Mouse (Mus musculus): ENCODE measurements around the gene Ifi35. TPM values are rescaled to one million over a fixed set of nuclear protein-coding genes. Genes with fewer than 3 reads are reported as not detected.

The Ifi35 gene
- polyA plus RNA-seq, 1 experiment from 2014 or later: 22.4 TPM

- peaks cover 45% of the 10 kb centered on the region for H3K36me3 ChIP-seq
- ATAC-seq (ENCODE audit: borderline replicate concordance, extremely low read depth, low FRiP score, low TSS enrichment): no peak
- H3K4me3 ChIP-seq: no peak overlapping the region
- no peak overlapping the region for H3K27ac ChIP-seq
- no peaks in the 10 kb centered on the region for H3K4me1 ChIP-seq
- H3K9ac ChIP-seq: no peak overlapping the region
- H3K27me3 ChIP-seq: no peaks in the 10 kb centered on the region
- 91% methylated on average over 5 of the region's 5 CpGs for WGBS
- no peaks in the 10 kb centered on the region for H3K9me3 ChIP-seq
- no peak overlapping the region for H3K4me2 ChIP-seq
These were observed 58.1 kb downstream of the Ifi35 start for GRCm38 (mm10) chr11:101506269-101506780.

- H3K4me2 ChIP-seq: no peak overlapping the region
- no peaks in the 10 kb centered on the region for H3K4me1 ChIP-seq
- H3K9ac ChIP-seq: no peak overlapping the region
- no peak overlapping the region for H3K27ac ChIP-seq
- no peaks in the 10 kb centered on the region for H3K9me3 ChIP-seq
- ATAC-seq (ENCODE audit: borderline replicate concordance, extremely low read depth, low FRiP score, low TSS enrichment): no peak
- 94% methylated on average over 7 of the region's 7 CpGs for WGBS
- no peaks in the 10 kb centered on the region for H3K27me3 ChIP-seq
- peaks cover 49% of the 10 kb centered on the region for H3K36me3 ChIP-seq
- no peak overlapping the region for H3K4me3 ChIP-seq
These were observed 58.9 kb downstream of the Ifi35 start for GRCm38 (mm10) chr11:101507090-101507489.

Small RNA genes lying within 50 kb of the gene (microRNA-seq; reads per million reads assigned to microRNA genes)
- gene Mir6929: not detected

Other genes with a start within 250 kb of the Ifi35 start
- gene Ezh1, start 221.9 kb upstream of the Ifi35 start, polyA plus RNA-seq (2015; fragmentation: Nextera tagmentation; extraction: Ambion mirVana): 16.2 and 19.2 TPM in 2 replicates
- 264 and 286 TPM in 2 replicates for gene Ramp2, start 202.4 kb upstream of the Ifi35 start, polyA plus RNA-seq (2015; fragmentation: Nextera tagmentation; extraction: Ambion mirVana)
- gene Vps25, start 194.7 kb upstream of the Ifi35 start, polyA plus RNA-seq (2015; fragmentation: Nextera tagmentation; extraction: Ambion mirVana): 127 and 128 TPM in 2 replicates
- gene Wnk4, start 187.8 kb upstream of the Ifi35 start, polyA plus RNA-seq (2015; fragmentation: Nextera tagmentation; extraction: Ambion mirVana): 3.7 and 5.0 TPM in 2 replicates
- 1.3 and 1.7 TPM in 2 replicates for gene Cntd1, start 169.4 kb upstream of the Ifi35 start, polyA plus RNA-seq (2015; fragmentation: Nextera tagmentation; extraction: Ambion mirVana)
- 189 and 194 TPM in 2 replicates for gene Coa3, start 169.3 kb upstream of the Ifi35 start, polyA plus RNA-seq (2015; fragmentation: Nextera tagmentation; extraction: Ambion mirVana)
- gene Becn1, start 146.1 kb upstream of the Ifi35 start, polyA plus RNA-seq (2015; fragmentation: Nextera tagmentation; extraction: Ambion mirVana): 146 and 165 TPM in 2 replicates
- gene Psme3, start 132.2 kb upstream of the Ifi35 start, polyA plus RNA-seq (2015; fragmentation: Nextera tagmentation; extraction: Ambion mirVana): 130 and 133 TPM in 2 replicates
- gene Aoc2, start 123.3 kb upstream of the Ifi35 start, polyA plus RNA-seq (2015; fragmentation: Nextera tagmentation; extraction: Ambion mirVana): 0.81 and 1.2 TPM in 2 replicates
- gene Aoc3, start 117.8 kb upstream of the Ifi35 start, polyA plus RNA-seq (2015; fragmentation: Nextera tagmentation; extraction: Ambion mirVana): 1.3 and 1.4 TPM in 2 replicates
- not detected in 2 replicates for gene G6pc, start 80.8 kb upstream of the Ifi35 start, polyA plus RNA-seq (2015; fragmentation: Nextera tagmentation; extraction: Ambion mirVana)
- 78.8 and 83.3 TPM in 2 replicates for gene Aarsd1, start 30.8 kb upstream of the Ifi35 start, polyA plus RNA-seq (2015; fragmentation: Nextera tagmentation; extraction: Ambion mirVana)
- gene Gm27029, start 23.6 kb upstream of the Ifi35 start, polyA plus RNA-seq (2015; fragmentation: Nextera tagmentation; extraction: Ambion mirVana): 8.1 and 12.7 TPM in 2 replicates
- gene Rundc1, start 23.3 kb upstream of the Ifi35 start, polyA plus RNA-seq (2015; fragmentation: Nextera tagmentation; extraction: Ambion mirVana): 20.8 and 21.3 TPM in 2 replicates
- 12.8 and 13.4 TPM in 2 replicates for gene Ptges3l, start 23.1 kb upstream of the Ifi35 start, polyA plus RNA-seq (2015; fragmentation: Nextera tagmentation; extraction: Ambion mirVana)
- 299 and 334 TPM in 2 replicates for gene Rpl27, start 6.1 kb upstream of the Ifi35 start, polyA plus RNA-seq (2015; fragmentation: Nextera tagmentation; extraction: Ambion mirVana)
- 7.9 and 8.5 TPM in 2 replicates for gene Rnd2, start 16.6 kb downstream of the Ifi35 start, polyA plus RNA-seq (2015; fragmentation: Nextera tagmentation; extraction: Ambion mirVana)
- gene Vat1, start 17.8 kb downstream of the Ifi35 start, polyA plus RNA-seq (2015; fragmentation: Nextera tagmentation; extraction: Ambion mirVana): 47.4 and 50.3 TPM in 2 replicates
- gene Brca1, start 103.5 kb downstream of the Ifi35 start, polyA plus RNA-seq (2015; fragmentation: Nextera tagmentation; extraction: Ambion mirVana): 14.1 and 17.7 TPM in 2 replicates
- 66.1 and 73.1 TPM in 2 replicates for gene Nbr1, start 103.7 kb downstream of the Ifi35 start, polyA plus RNA-seq (2015; fragmentation: Nextera tagmentation; extraction: Ambion mirVana)
- gene Tmem106a, start 133.8 kb downstream of the Ifi35 start, polyA plus RNA-seq (2015; fragmentation: Nextera tagmentation; extraction: Ambion mirVana): 3.6 and 5.5 TPM in 2 replicates
- gene Gm11634, start 150.8 kb downstream of the Ifi35 start, polyA plus RNA-seq (2015; fragmentation: Nextera tagmentation; extraction: Ambion mirVana): not detected in 2 replicates
- gene Rdm1, start 178.8 kb downstream of the Ifi35 start, polyA plus RNA-seq (2015; fragmentation: Nextera tagmentation; extraction: Ambion mirVana): 46.5 and 49.8 TPM in 2 replicates
- 4.4 and 4.9 TPM in 2 replicates for gene Arl4d, start 217.1 kb downstream of the Ifi35 start, polyA plus RNA-seq (2015; fragmentation: Nextera tagmentation; extraction: Ambion mirVana)